Mouse (Mus musculus): ENCODE data around the gene Sdcbp2.
"Not testable (repeated sequence)": the region's sequence is repeated elsewhere in the genome, so short reads cannot be mapped to it uniquely, and the experiment has no call there.

Gene Sdcbp2

DNA sequence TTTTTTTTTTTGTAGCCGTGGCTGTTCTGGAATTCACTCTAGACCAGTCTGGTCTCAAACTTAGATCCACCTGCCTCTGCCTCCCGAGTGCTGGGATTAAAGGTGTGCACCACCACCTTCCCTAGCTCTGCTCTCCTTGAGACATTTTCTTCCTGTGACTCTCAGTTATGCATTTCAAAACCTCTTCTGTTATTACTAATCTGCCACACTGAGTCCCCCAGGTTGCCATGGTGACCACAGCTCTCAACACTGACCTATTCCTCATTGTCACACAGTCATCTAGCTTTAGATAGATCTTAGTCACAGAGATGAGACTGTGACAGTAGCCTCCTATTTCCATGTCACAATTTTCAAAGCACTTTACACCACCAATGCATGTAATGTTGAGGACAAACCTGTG lies 3.0 kb upstream of the Sdcbp2 start:
- DNase-seq (ENCODE audit: low read depth) = no peak

DNA sequence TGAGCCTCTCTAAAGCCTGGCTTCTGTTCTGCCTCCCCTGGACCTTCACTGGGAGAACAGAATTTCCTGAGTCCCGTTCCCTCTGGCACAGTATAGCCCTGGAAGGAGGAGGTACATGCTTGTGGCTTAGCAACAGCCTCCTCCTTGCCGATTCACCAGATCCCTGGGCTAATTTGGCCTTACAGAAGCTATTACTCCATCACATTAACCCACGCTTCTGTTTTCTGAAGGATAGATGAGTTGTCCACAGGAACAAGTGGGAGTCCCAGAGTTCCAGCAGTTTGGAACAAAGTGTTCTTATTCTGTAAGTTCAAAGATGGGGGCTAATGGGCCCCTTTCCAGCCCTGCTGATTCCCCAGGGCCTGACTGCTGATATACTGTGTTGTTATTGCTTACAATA lies 1.2 kb downstream of the Sdcbp2 start:
- no peak for DNase-seq (ENCODE audit: low read depth)

DNA sequence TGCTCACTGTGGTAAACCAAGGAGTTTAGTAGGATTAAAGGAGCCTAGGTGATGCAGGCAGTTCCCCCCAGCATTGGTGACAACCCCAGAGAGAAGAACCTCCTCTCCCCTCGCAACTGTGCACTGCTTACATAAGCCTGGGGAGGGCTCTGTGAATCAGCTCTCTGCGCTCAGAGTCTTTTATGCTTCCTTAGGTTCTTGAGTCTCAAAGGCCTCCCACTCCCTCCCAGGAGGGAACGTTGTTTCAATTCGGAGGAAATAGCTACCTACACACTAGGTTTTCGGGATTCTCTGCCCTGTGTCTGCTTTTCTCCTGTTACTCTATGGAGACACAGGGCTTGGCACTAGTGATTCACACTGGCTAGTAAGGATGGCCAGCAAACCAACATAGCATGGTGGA lies 2.2 kb downstream of the Sdcbp2 start:
- DNase-seq (ENCODE audit: low read depth) = no peak

DNA sequence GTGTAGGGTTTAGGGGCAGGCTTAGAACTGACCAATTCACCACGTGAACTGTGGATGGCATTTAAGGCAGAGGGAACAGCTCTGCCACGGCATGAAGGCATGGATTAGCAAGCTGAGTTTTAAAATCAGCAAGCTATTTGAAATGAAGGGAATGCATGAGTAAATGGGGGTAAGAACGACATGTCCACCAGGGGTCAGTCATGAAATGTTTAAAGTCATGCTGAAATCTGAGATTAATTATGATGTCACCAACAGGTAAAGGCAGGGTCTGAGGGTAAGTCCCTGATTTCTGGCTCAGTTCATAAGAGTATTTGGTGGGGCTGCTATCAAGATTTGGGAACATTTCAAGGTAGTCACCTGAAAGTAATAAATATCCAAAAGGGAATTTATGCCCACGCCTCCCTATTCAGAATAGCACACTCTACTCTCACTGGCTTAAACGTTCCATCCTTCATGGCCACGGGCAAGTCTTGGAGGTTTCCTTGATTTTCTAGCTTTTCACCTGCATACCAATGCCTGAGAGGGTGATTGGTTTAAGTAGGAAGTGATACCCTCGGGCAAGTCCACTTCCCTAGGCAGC lies 2.8 kb downstream of the Sdcbp2 start:
- DNase-seq (ENCODE audit: low read depth) = peak; percentile 31

DNA sequence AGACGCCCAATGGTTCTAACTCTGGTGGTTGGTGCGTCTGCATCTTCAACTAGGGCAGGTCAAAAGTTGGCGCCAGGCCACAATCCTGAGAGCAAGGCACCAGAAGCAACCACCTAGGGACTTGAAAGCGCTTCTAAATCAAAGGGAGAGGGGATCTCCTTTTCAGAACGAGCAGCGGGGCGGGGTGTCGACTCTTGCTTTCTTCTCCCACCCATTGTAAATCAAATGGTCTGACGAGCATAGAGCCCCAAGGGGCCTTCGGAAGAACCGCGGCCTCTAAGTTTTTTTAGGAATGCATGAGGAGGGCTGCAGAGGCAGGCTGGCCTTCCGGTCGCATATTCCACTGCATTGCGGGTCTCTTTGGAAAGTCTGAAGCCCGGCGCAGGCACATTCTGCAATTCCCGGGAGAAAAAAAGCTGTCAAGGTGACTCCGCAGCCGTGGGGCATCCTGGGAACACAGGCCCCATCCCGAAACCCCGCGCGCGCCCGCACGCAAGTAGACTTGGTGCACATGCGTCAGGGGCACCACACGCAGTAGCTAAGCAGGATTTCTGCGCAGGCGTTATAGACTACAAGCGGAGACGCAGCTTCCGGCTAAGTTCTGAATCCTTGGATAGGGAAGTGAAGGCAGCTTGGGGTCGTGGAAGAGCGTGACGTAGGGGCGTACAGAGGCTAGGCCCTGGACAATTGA lies 3.4 kb downstream of the Sdcbp2 start:
- DNase-seq (ENCODE audit: low read depth) = peak; percentile 27

DNA sequence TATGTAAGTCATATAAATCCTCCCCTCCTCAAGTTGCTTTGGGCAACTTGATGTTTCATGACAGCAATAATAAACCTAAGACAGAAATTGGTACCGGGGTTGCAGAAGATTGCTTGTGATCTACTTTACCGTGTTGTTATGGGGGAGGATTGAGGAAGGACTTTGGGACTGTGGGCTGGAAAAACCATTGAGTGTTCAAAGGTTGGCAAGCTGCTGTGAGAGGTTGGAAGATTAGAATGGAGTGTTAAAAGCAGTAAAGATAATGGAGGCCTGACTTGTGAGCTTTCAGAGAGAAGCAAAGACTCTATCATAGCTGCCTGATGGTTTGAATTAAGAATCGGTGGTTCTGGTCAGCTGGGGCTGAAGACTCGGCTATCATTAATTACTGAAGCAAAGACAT lies 6.8 kb downstream of the Sdcbp2 start:
- no peak for DNase-seq (ENCODE audit: low read depth)

DNA sequence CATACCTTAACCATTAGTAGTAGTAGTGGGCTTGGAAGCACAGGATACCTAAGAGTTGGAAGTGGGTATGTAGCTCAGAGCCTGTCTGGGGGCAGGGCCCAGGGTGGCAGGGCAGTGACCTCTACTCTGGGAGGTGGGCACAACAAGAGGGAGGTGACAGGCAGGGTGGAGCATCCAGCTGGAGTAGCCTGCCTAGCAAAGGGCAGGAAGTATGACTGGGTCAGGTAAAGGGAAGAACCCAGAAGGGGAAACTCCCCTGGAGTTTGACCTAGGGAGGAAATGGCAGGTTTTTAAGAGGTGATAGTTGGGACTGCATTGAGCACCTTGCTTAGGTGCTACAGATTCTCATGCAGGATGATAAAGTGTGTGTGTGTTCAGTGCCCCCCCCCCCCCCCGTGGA lies 8.5 kb downstream of the Sdcbp2 start:
- no peak for DNase-seq (ENCODE audit: low read depth)

DNA sequence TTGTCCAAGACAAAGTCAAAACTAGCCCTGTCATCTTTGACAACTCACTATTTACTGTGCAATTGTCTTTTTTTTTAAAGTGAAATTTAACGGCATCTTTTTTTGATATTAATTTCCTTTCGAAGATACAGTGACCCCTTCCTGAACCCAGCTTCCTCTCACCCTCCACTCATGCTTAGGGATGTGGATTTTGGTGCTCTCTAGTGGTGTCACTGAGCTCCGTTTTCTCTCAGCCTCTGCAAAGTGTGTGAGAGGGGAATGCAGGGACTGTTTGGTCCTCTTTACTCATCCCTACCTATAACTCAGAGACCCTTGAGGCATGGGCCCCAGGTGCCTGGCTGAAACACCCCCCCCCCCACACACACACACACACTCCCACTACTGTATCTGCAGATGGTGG lies 13.5 kb downstream of the Sdcbp2 start:
- no peak for DNase-seq (ENCODE audit: low read depth)

DNA sequence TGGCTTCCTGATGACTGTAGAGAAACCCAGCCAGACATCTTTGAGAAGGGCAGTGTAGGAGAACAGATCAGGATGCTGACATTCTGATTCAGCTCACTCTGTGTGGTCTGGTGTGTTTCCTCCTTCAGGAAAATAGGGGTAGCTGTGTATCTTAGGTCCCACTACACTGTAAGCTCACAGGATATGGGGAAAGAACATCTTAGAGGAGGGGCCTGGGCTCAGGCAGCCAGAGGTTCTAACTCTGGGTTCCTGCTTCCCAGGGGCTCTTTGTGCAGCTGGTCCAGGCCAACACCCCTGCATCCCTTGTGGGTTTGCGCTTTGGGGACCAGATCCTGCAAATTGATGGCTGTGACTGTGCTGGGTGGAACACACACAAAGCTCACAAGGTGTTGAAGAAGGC lies 14.4 kb downstream of the Sdcbp2 start:
- DNase-seq (ENCODE audit: low read depth) = no peak

DNA sequence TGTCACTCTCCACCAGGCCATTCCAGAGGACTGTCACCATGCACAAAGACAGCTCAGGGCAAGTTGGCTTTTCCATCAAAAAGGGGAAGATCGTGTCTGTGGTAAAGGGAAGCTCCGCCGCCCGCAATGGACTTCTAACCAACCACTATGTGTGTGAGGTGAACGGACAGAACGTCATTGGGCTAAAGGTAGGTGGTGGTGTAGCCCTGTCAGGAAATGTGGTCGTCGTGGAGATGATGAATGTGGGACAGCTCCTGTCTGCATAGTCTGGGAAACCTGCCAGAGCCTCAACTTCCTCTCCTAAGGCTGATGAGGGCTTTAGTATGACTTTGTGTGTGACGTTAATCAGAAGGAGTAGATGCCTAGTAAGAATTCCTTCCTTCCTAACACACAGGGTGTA lies 14.9 kb downstream of the Sdcbp2 start:
- no peak for DNase-seq (ENCODE audit: low read depth)

DNA sequence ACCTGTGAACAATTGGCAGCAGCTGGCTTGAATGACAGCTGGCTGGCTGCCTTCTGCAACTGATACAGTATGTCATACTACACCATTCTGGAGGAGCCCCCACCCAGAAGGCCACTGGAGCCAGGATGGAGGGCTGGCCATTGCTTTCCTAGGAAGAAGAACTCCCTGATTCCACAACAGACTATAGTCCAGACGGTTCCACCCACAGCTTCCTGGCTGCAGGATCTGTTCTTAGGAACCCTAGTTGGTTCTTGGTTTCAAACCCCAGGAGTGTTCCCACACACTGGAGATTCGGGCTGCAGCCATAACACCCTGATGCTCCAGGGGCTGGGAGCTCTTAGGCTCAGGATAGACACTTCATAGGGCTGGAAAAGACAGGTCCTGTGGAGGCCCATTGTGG lies 25.6 kb downstream of the Sdcbp2 start:
- no peak for DNase-seq (ENCODE audit: low read depth)

DNA sequence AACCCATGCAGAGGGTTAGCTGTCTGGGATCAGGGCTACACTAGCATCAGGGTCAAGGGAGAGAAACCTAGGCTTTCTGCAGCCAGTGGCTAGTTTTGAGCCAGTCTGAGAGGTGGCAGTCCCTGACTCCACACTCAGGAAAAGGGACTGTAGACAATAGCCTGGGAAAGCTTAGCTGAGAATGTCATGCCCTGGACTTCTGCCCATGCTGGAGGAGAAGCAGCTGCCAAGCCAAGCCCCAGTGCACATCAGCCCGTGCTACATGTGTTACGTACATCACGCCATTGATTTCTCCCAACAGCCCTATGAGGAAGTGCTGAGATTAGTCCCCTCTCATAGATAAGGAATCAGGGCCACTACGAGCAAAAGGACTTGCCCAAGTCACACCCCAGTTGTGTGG lies 29.7 kb downstream of the Sdcbp2 start:
- no peak for DNase-seq (ENCODE audit: low read depth)

DNA sequence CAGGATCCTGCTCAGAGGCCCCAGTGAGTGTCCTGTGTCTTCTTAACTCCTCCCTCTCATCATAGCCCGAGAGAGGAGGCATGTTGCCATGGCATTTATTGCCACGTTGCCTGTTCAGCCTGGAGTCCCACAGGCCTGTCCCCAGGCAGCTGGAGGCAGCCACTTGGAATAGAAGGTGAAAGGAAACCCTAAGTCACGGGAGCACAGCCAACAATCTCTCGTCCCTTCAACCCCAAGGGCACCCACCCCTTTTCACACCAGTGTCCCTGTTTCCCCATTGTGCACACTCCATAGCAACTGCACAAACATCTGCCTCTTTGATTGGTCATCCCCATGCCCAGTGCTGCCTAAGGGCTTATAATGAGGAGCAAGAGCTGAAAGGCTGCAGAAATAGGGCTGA lies 31.2 kb downstream of the Sdcbp2 start:
- no peak for DNase-seq (ENCODE audit: low read depth)

DNA sequence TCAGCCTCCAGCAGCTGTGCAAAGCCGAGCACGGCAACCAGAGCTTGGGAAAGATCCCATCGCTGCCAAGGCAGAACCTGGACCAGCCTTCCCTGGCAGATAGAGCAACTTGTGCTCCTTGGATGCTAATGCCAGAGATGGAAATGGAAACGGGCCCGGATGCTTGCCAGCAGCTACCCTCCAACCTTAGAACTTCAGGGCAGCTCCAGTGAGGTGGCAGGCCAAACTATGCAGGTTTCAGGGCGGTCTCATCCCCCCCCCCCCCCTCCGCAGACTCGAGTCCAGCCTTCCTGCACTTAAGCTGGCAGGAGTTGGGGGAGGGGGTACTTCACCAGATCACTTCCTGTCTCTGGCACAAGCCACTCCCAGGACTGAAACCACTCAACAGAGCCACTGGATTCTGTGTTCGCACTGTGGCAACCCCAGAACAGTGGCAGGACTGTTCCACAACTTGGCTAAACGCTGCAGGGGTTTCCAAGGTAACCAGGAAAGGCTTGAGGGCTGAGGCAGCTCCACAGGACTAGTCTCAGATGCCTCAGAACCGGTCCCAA lies 33.1 kb downstream of the Sdcbp2 start:
- peak; percentile 69 for DNase-seq (ENCODE audit: low read depth)

DNA sequence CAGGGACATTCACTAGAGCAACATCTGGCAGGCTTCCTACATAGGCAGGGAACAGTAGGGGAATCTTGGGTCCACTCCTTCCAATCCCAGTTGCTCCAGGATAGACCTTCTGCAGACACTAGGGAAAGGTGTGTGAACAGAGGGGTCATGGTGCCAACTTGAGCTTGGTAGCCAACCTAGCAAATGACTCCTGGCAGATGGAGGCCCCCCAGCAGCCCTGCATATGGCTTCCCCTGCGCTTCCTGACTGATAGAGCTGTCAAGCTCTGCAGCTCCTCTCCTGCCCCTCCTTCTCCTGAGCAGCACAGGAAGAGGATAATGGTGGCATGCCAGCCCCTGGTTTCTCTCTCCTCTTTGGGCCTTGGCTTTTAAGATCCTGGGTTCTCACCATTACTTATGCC lies 36.0 kb downstream of the Sdcbp2 start:
- no peak for DNase-seq (ENCODE audit: low read depth)

DNA sequence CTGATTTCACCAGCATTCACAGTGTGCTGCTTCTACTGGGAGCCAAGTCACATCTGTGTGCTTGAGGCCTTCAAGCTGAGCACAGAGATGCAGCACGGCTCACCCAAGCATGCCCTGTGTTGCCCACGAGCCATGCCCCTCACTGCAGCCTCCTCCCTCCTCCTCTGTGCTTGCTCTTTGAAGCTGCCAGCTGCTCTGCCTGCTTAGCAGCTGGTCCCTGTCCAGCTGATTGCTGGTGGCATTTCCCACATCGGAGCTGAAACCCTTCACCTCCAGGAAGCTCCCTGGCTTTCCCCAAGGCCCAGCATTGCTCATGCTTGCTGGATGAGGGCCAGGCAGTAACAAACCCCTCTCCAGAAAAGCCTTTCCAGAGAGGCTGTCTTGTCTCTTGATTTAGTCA lies 37.6 kb downstream of the Sdcbp2 start:
- no peak for DNase-seq (ENCODE audit: low read depth)

DNA sequence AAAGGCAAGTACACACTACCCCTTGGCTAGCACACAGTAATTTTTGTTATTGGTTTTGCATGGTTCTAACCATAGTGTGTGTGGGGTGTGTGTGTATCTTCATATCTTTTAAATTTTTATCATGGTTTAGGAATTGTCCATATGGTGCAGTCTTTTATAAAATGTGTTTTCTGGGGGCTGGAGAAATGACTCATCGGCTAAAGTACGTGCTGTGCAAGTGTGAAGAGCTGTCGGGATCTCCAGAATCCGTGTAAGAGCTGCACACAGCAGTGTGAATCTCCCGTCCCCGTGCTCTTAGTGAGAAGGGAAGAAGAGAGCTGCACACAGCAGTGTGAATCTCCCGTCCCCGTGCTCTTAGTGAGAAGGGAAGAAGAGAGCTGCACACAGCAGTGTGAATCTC lies 43.4 kb downstream of the Sdcbp2 start:
- not testable (repeated sequence) for DNase-seq (ENCODE audit: low read depth)

DNA sequence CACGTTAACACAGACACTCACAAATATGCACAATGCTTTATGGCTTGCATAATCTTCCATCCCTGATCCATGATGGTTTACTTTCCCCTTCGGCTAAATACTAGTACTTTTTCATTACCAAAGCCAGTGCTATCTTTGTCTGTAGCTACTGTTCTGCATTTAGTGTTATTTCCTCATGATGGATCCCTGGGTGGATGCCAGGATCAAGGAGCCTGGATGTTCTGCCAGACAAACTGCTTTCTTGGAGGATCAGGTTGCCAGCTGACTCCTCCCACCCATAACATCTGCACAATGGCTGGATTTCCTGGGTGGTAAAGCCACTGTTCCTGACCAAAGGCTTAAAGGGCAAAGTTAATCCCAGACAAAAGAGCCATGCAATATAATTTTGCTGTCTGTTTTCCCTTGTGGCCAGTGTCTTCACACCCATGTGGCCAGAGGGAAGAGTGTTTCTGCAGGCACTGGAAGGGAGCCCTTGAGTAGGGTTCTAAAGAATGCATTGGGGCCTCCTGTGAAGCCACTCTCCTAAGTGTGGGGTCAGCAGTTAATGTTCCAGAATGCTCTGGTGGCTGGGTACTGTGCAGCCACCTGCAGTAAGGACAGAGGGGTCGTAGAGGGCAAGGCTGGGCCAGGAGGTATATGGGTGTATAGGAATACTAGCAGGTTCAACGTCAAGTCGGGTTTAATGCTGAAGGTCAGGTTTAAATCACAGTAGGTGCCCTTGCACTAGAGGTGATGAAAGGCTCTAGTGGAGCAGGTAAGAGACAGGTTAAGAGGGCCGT lies 44.3 kb downstream of the Sdcbp2 start:
- no peak for DNase-seq (ENCODE audit: low read depth)

DNA sequence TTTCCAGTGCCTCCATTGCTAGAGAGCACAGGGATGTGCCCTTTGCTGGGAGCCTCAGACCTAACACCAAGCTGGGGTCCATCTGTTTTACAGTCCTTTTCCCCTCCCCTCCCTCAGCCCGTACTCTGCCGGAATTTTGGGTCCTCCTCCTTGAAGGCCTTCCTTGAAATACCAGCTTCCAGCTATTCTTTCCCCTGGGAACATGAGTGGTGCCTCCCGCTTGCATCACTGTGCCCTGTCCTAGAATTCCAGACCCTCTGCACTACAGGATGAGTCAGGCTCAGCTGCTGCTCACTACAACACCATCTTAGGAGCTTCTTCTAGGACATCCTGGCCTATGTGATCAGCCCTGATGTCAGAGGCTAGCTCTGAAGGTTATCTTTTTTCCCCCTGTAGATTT lies 51.4 kb downstream of the Sdcbp2 start:
- no peak for DNase-seq (ENCODE audit: low read depth)

DNA sequence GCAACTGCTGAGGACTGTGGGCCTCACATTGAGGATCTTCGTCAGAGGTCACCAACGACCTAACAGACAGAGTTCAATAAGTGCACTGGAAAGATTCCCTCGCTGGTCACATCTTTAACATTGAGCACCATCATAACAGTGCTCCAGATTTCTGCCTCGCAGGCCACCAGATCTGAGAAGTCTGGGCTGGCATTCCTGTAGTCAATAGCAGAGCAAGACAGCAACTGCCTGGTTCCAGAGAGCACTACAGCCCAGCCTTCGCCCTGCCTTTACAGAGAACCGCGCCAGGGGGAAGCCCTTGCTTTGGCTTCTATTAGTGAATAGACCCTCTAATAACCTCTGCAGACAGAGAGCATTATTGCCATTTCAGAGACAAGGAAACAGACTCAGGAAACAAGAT lies 53.9 kb downstream of the Sdcbp2 start:
- no peak for DNase-seq (ENCODE audit: low read depth)

DNA sequence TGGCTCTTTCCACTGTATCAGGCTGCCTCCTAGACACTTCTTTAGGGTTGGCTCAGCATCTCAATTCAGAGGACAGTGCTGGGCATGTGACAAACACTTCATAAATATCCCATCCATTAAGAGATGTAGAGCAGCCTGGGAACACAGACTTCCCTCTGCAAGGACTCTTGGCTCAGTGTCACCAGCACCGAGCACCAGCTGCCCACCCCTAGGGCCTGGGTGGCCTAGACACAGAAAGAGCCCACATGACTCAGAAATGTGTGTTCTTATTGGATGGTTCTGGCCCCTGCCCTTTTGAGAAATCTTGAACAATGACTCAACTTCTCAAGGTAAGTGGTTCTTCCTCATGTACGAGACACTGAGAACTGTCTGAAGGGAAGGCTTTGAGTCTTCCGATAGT lies 55.6 kb downstream of the Sdcbp2 start:
- DNase-seq (ENCODE audit: low read depth) = no peak

DNA sequence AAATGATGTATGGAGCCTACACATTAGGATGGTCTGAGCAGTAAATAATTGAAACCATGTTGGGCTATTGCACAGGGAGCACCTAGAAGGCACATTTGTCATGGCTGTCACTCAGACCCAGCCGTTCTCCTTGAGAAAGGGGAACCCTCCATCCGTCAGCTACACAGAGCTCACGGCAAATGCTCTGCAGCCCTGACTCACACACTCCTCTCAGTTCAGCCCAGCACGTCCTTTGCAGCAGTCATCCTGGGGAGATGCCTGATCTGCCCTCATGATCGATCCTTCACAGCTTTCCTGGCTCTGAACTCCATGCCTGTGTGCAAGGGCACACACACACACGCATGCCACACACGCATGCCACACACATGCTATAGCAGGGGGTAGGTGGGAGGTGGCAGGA lies 56.9 kb downstream of the Sdcbp2 start:
- no peak for DNase-seq (ENCODE audit: low read depth)

DNA sequence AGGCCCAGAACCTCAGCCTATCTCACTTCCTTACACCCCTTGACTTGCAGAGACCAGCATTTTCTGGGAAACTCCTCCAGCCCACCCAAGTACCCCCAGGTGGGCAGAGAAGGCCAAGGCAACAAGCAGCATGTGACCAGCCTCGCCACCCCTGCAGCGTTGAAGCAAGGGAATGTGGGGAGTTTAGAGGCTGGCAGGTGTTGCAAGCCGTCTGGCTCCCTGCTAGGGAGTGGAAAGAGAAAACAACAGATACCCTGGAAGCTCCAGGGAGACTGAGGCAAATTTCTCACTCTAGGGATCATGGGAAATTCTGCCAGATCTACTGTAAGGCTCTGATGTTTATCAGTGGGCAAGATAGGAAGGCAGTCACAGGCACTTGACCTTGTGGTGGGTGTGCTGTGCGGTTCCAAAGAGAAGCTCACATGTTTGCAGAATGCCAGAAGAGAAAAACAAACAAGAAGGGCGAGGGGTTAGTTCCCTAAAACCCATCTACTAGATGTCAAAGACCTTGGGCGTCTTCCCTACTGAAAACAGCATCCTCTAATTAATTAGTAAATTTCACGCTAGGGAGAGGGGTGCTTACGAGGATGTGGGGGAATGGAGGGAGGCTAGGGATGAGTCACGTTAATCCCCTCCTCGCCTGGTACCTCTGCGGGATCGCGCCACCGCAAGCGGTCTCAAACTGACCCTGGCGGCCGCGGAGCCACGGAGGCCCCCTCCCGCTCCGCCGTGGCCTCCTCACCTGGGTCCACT lies 59.2 kb downstream of the Sdcbp2 start:
- DNase-seq (ENCODE audit: low read depth) = no peak
